Comparison of ENCODE assay signal across 8 mouse cellular contexts in genomic region chr12:107998746-107999145, GRCm38 (mm10). TPM values are rescaled to one million over a fixed set of nuclear protein-coding genes. Genes with fewer than 3 reads are reported as not detected.
A peak's percentile ranks its signal among the peaks of the same experiment; 100 is the strongest.
DNase-seq lines count a peak whose midpoint lies in the region; TF ChIP-seq lines count a peak whose summit lies in the region.

No protein-coding gene starts in this region.

- no peak overlapping the region for H3K4me3 ChIP-seq in C2C12 (ENCODE audit: insufficient read depth, poor library complexity, severe bottlenecking)
- H3K4me3 ChIP-seq in bone marrow, adult 2 months (replicated peaks; ENCODE audit: control insufficient read depth, low read depth, low read length), result no peak overlapping the region
- H3K4me3 ChIP-seq in olfactory bulb, adult 2 months (ENCODE audit: insufficient read depth, low read depth, low read length), result no peak overlapping the region

- intact Hi-C loops in heart, postnatal 14 days (cut with DNase I), result loop anchor here (5.0 kb wide), 1 partner anchor 911 kb away; no protein-coding TSS in a partner anchor

- 3% methylated on average over 20 of the region's 20 CpGs for WGBS in bone marrow, adult 2 months
- 2% methylated on average over 20 of the region's 20 CpGs for WGBS in olfactory bulb, adult 2 months

- DNase-seq in fibroblast of lung, adult 2 months (ENCODE audit: low read depth), result peak; percentile 22
- DNase-seq in heart, postnatal 14 days, result peak; percentile 83 to 89
- DNase-seq in kidney, postnatal 36 days, result peak; percentile 63 to 89
- peak; percentile 44 to 56 for DNase-seq in lung, adult 18-20 months
- peak; percentile 79 for DNase-seq in testis, postnatal 14 days (ENCODE audit: low spot score)

- H3ac ChIP-seq in C2C12 (ENCODE audit: control insufficient read depth, insufficient read length, low read depth), result no peak overlapping the region

- TF ChIP-seq CTCF in C2C12 (IDR thresholded peaks at IDR 0.05; ENCODE audit: control insufficient read depth, insufficient read depth, insufficient read length), result peak; percentile 89
- peak; percentile 77 for TF ChIP-seq CTCF in bone marrow, adult 2 months (IDR thresholded peaks at IDR 0.05; ENCODE audit: control insufficient read depth, insufficient read depth, low read length)
- peak; percentile 98 for TF ChIP-seq CTCF in olfactory bulb, adult 2 months (IDR thresholded peaks at IDR 0.05; ENCODE audit: insufficient read depth, low read depth, low read length)

- no peak for TF ChIP-seq POLR2A in bone marrow, adult 2 months (IDR thresholded peaks at IDR 0.05; ENCODE audit: borderline replicate concordance, control insufficient read depth, low read depth, low read length)
- TF ChIP-seq POLR2A in olfactory bulb, adult 2 months (IDR thresholded peaks at IDR 0.05; ENCODE audit: insufficient read depth, low read depth, low read length), result no peak; the same call in 1 of the 2 replicates

- no peaks in the 10 kb centered on the region for H3K36me3 ChIP-seq in C2C12 (ENCODE audit: control insufficient read depth, insufficient read depth)

- no peaks in the 10 kb centered on the region for H3K79me3 ChIP-seq in C2C12 (ENCODE audit: low read depth)

- no peak overlapping the region for H3K27ac ChIP-seq in bone marrow, adult 2 months (ENCODE audit: control insufficient read depth, insufficient read depth, low read depth, low read length, poor library complexity)
- 0 out of 2 replicates have a peak overlapping the region, but pooled peaks have one; percentile 12 for H3K27ac ChIP-seq in olfactory bulb, adult 2 months (ENCODE audit: insufficient read depth, low read depth, low read length)

- H3K27me3 ChIP-seq in C2C12 (ENCODE audit: control insufficient read depth, insufficient read depth, insufficient read length), result peaks cover 45% of the 10 kb centered on the region

- H3K4me1 ChIP-seq in bone marrow, adult 2 months (ENCODE audit: control insufficient read depth, insufficient read depth, low read length), result no peaks in the 10 kb centered on the region; the same call in 1 of the 2 replicates
- peaks cover 23% of the 10 kb centered on the region for H3K4me1 ChIP-seq in olfactory bulb, adult 2 months (ENCODE audit: control insufficient read depth, insufficient read depth, low read length)

- H3K79me2 ChIP-seq in C2C12 (ENCODE audit: control insufficient read depth, insufficient read depth), result no peaks in the 10 kb centered on the region

TF ChIP-seq in C2C12, 6 proteins besides CTCF, POLR2A, EP300 and RAD21:
- no peak for TF ChIP-seq CEBPB (IDR thresholded peaks at IDR 0.05; ENCODE audit: low read depth)
- no peak for TF ChIP-seq USF1 (IDR thresholded peaks at IDR 0.05; ENCODE audit: low read depth)
- TF ChIP-seq MAX (IDR thresholded peaks at IDR 0.05), result no peak
- no peak for TF ChIP-seq MYOG (IDR thresholded peaks at IDR 0.05; ENCODE audit: control insufficient read depth, extremely low read depth, insufficient read length)

RNA-seq across cellular contexts. Expression of gene Bcl11b, which starts 4.7 kb away (rescaled TPM):
- not detected for polyA plus RNA-seq in C2C12 (2012; fragmentation: generic; extraction: Trizol)
- polyA plus RNA-seq in bone marrow, adult 2 months (2011; ENCODE audit: insufficient read depth, insufficient read length, low replicate concordance, missing spikeins), result 0.50 and 0.60 TPM in 2 replicates
- total RNA-seq in heart, postnatal 14 days (2021), result 1 to 10 TPM; 1.2 to 8.6 TPM
- polyA plus RNA-seq in olfactory bulb, adult 2 months (2012; ENCODE audit: insufficient read depth, insufficient read length, low replicate concordance, missing spikeins), result 49.8 and 56.3 TPM in 2 replicates

Comparison
In these comparisons a context has a peak if more than half of its experiments do, and no peak if none do; other contexts are left out.
1. DNase-seq: peak in every context shown above with its lines; median percentile 86 in heart, postnatal 14 days; 79 in testis, postnatal 14 days; 76 in kidney, postnatal 36 days; 50 in lung, adult 18-20 months; 22 in fibroblast of lung, adult 2 months.
2. RNA of gene Bcl11b, which starts 4.7 kb away (polyA plus RNA-seq): 49.8 to 56.3 TPM in olfactory bulb, adult 2 months; 0.50 to 0.60 TPM in bone marrow, adult 2 months and not detected in C2C12 (single experiment); every median in the first group is over 10 times any median in the second.
3. Peak in every context shown above with its lines, with median percentiles within 50 percentile points of each other: CTCF ChIP-seq.